Mouse (Mus musculus): Measurements from ENCODE around the gene Pax8. TPM values are rescaled to one million over a fixed set of nuclear protein-coding genes. Genes with fewer than 3 reads are reported as not detected.

Gene Pax8
- total RNA-seq, 4 experiments from 2014 or later, result not detected

Other genes with a start within 250 kb of the Pax8 start
- gene Il1f5, start 198.6 kb downstream of the Pax8 start, total RNA-seq (2022), result not detected
- not detected for gene Il1f10, start 184.4 kb downstream of the Pax8 start, total RNA-seq (2022)
- not detected for gene Il1rn, start 138.7 kb downstream of the Pax8 start, total RNA-seq (2022)
- gene Psd4, start 108.0 kb downstream of the Pax8 start, total RNA-seq (2022), result 1 to 10 TPM in 2 of 4 experiments, under 1 TPM in 2; 0.07 to 1.1 (median 0.59) TPM